Mouse (Mus musculus) thymus, postnatal 0 days (tissue): ENCODE data around the gene Oosp3. TPM values are rescaled to one million over a fixed set of nuclear protein-coding genes. Genes with fewer than 3 reads are reported as not detected.

Experiments
- DNase-seq: peaks from one replicate; pipeline ENCODE4 v3.0.0-alpha.2; 2015; ENCODE audit warnings: low spot score
- polyA plus RNA-seq: library from polyadenylated mRNA; unstranded; fragments of >200 nt; fragmentation: Nextera tagmentation; extraction: Ambion mirVana; gene quantifications from 2 replicates; pipeline ENCODE4 v1.2.1, GENCODE M21; 2015

The Oosp3 gene
- not detected in 2 replicates for polyA plus RNA-seq

DNA sequence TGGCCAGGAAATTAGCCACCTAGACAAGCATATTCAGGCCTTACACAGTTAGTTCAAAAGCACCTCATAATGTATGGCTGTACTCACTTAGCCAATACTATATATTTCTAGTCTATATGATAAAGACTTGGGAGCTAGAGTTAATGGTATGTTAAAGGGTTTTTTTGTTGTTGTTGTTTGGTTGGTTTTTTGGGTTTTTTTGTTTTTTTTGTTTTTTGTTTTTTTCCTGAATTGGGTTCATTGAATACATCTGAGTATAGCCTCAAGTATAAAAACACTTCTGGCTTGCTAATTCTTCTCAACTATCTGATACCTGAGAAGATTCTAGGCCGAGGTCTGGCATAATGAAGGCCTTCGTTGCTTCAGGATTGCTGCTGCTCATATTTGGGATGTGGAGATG, at the start of gene Oosp3:
Gene Oosp3, plus strand, starts transcription at position 301 of the 400 bp plus-strand sequence.
- DNase-seq: no peak

DNA sequence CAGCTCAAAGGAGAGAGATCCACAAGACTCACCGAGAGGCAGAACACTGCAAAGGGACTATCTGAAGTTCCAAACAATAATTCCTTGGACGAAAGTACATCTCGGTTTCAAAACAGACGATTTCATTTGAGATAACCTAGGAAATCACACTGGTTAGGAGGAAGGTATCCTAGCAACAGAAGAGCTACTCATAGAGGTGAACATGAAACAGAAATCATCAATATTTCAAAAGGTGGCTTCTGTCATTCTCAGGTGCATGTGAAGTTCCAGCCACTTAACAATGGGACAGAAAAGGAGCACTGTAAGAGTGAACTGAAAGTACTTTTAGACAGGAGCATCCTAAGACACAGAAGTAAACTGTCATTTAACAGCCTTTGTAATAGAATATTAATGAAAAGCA, 47.3 kb upstream of the Oosp3 start:
- DNase-seq: no peak

GRCm38 (mm10) chr19:11659142-11659541, 37.7 kb upstream of the Oosp3 start:
- no peak for DNase-seq

GRCm38 (mm10) chr19:11660459-11660858, 36.4 kb upstream of the Oosp3 start, which contains the start of gene Oosp2:
Gene Oosp2, minus strand, starts transcription at chr19:11660559.
- no peak for DNase-seq

- no peak for DNase-seq
Measured at GRCm38 (mm10) chr19:11661562-11661961, 35.3 kb upstream of the Oosp3 start.

DNA sequence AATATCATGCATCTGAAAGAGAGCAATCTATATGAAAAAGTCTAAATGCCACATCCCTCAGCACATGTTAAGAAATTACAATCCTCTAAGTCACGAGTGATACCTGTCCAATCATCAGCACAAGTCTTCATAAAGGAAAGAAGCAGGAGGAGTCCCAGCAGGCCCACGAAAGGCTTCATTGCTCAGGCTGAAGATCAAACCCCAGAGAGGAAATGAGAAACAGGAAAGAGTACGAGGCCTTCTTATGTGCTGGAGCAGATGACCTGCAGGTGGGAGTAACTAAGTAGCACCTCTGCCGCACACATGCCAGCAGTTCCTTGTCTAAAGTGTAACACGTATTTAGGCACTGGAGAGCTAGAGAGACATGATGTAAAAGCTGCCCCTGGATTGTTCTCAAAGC, 6.0 kb upstream of the Oosp3 start, which contains the start of gene Oosp1:
Gene Oosp1, minus strand, starts transcription at position 312 of the 400 bp plus-strand sequence.
- peak; percentile 34 for DNase-seq

GRCm38 (mm10) chr19:11691454-11691853, 5.4 kb upstream of the Oosp3 start:
- DNase-seq: no peak

GRCm38 (mm10) chr19:11698342-11698741, 1.5 kb downstream of the Oosp3 start:
- DNase-seq: no peak

- DNase-seq: no peak
Measured at GRCm38 (mm10) chr19:11712451-11712850, 15.6 kb downstream of the Oosp3 start.

GRCm38 (mm10) chr19:11720071-11720470, 23.2 kb downstream of the Oosp3 start:
- DNase-seq: no peak

DNA sequence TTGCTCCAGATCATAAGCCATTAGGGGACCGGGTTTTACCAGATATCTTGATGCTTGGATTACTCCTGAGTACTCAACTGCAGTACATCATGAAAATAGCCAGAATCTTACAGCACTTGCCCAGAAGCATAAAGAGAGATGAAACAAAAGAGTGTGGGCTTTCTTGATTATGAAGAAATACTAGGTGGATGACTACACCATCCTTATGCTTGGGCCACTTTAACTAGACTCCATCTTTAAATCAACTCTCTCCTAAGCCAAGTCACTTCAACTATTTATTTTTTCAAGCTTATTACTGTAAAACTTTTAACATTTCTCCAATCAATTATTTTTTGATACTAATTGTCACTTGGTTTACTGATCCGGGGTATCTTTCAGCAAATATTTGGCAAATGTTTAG, 27.0 kb downstream of the Oosp3 start:
- no peak for DNase-seq

GRCm38 (mm10) chr19:11724275-11724674, 27.4 kb downstream of the Oosp3 start:
- DNase-seq: no peak

- no peak for DNase-seq
Measured at GRCm38 (mm10) chr19:11725915-11726314, 29.1 kb downstream of the Oosp3 start.

GRCm38 (mm10) chr19:11727304-11727703, 30.4 kb downstream of the Oosp3 start:
- no peak for DNase-seq

- DNase-seq: no peak
Measured at GRCm38 (mm10) chr19:11730278-11730677, 33.4 kb downstream of the Oosp3 start.

GRCm38 (mm10) chr19:11736455-11736854, 39.6 kb downstream of the Oosp3 start:
- no peak for DNase-seq

DNA sequence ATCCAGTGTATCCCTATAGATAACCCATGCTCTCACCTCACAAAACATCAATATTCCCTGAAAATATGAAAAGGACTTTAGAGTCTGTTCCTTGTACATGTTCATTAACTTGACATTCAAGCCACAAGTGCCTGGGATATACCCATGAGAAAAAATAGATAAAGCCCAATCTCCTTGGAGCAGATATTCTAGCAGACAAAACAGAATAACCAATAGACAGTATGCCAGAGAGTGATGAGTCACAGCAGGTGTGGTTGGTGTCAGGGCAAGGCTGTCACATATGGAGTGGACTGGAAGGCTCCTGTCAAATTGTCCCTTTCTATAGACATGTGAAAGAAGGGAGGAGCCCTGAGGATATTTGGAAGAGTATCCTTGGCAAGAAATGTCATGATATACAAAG, 48.8 kb downstream of the Oosp3 start:
- DNase-seq: no peak

DNA sequence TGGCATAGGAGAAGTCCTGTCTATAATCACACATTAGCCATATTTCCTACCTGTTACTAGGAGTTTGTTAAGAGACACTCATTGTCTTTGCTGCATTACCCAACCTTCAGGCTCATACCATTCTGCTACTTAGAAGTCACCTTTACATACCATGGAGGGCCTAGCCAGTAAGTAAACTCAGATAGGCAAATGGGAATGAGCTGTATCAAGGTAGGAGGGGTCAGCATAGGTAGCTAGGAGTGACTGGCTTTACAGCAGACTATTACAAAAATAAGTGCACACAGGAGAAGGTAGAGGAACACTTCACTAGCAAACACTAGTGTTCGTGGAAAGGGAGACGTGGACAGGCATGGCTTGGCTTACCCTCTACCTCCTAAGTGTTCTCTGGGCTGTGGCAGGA, 50.4 kb downstream of the Oosp3 start, which contains the start of gene Gif:
Gene Gif, plus strand, starts transcription at position 257 of the 400 bp plus-strand sequence.
- no peak for DNase-seq

Other genes starting within 250 kb of the Oosp3 start
- gene Ms4a6c, start 227.7 kb upstream of the Oosp3 start, polyA plus RNA-seq: 8.0 and 8.2 TPM in 2 replicates
- 0.41 and 0.91 TPM in 2 replicates for gene Gm8369, start 211.1 kb upstream of the Oosp3 start, polyA plus RNA-seq
- 38.0 and 44.1 TPM in 2 replicates for gene Ms4a6b, start 180.5 kb upstream of the Oosp3 start, polyA plus RNA-seq
- 2.0 and 2.4 TPM in 2 replicates for gene Ms4a4d, start 160.3 kb upstream of the Oosp3 start, polyA plus RNA-seq
- 7.6 and 8.7 TPM in 2 replicates for gene Ms4a6d, start 92.2 kb upstream of the Oosp3 start, polyA plus RNA-seq
- 0.17 TPM in 1 of 2 replicates, not detected in the other for gene Ms4a2, start 73.3 kb upstream of the Oosp3 start, polyA plus RNA-seq
- gene Ms4a3, start 56.2 kb upstream of the Oosp3 start, polyA plus RNA-seq: 0.32 and 0.49 TPM in 2 replicates
- gene Oosp2, start 36.5 kb upstream of the Oosp3 start, polyA plus RNA-seq: not detected in 2 replicates
- 0.24 and 0.56 TPM in 2 replicates for gene Oosp1, start 5.9 kb upstream of the Oosp3 start, polyA plus RNA-seq
- 0.18 TPM in 1 of 2 replicates, not detected in the other for gene Gif, start 50.5 kb downstream of the Oosp3 start, polyA plus RNA-seq
- gene Mrpl16, start 73.3 kb downstream of the Oosp3 start, polyA plus RNA-seq: 52.1 and 54.3 TPM in 2 replicates
- 4.4 and 4.8 TPM in 2 replicates for gene Stx3, start 122.3 kb downstream of the Oosp3 start, polyA plus RNA-seq
- gene Olfr1417, start 142.2 kb downstream of the Oosp3 start, polyA plus RNA-seq: not detected in 2 replicates
- not detected in 2 replicates for gene Olfr1418, start 164.0 kb downstream of the Oosp3 start, polyA plus RNA-seq
- not detected in 2 replicates for gene Olfr1419, start 178.1 kb downstream of the Oosp3 start, polyA plus RNA-seq
- gene Olfr1420, start 189.5 kb downstream of the Oosp3 start, polyA plus RNA-seq: not detected in 2 replicates
- gene Patl1, start 215.3 kb downstream of the Oosp3 start, polyA plus RNA-seq: 12.5 and 13.1 TPM in 2 replicates